Mouse (Mus musculus) frontal cortex, adult (tissue): Measurements from ENCODE around the gene Hpse2.

Experiments used
- ATAC-seq: cut with Nextera tagmentation; 2 replicates; pipeline ENCODE4 v1.9.2; 2017; ENCODE audit warnings: mild to moderate bottlenecking, moderate library complexity, mixed read lengths; ENCODE audit not compliant: low TSS enrichment

The Hpse2 gene

GRCm38 (mm10) chr19:43174812-43175211, 213.3 kb downstream of the Hpse2 start:
- ATAC-seq, result no peak

- ATAC-seq, result no peak
Observed at GRCm38 (mm10) chr19:43156085-43156484, 232.1 kb downstream of the Hpse2 start.

- no peak for ATAC-seq
Observed at GRCm38 (mm10) chr19:43155582-43155981, 232.6 kb downstream of the Hpse2 start.

- no peak for ATAC-seq
Observed at GRCm38 (mm10) chr19:43147901-43148300, 240.3 kb downstream of the Hpse2 start.

- no peak for ATAC-seq
Observed at GRCm38 (mm10) chr19:43146820-43147219, 241.3 kb downstream of the Hpse2 start.

- ATAC-seq, result no peak
Observed at GRCm38 (mm10) chr19:43141646-43142045, 246.5 kb downstream of the Hpse2 start.

- no peak for ATAC-seq
Observed at GRCm38 (mm10) chr19:43109796-43110195, 278.4 kb downstream of the Hpse2 start.

- ATAC-seq, result no peak
Observed at GRCm38 (mm10) chr19:43096915-43097314, 291.2 kb downstream of the Hpse2 start.

- ATAC-seq, result no peak
Observed at GRCm38 (mm10) chr19:43087216-43087615, 300.9 kb downstream of the Hpse2 start.

- ATAC-seq, result no peak
Observed at GRCm38 (mm10) chr19:43064155-43064554, 324.0 kb downstream of the Hpse2 start.

- ATAC-seq, result no peak
Observed at GRCm38 (mm10) chr19:43044506-43044905, 343.6 kb downstream of the Hpse2 start.

- ATAC-seq, result no peak
Observed at GRCm38 (mm10) chr19:43042721-43043120, 345.4 kb downstream of the Hpse2 start.

- ATAC-seq, result no peak
Observed at GRCm38 (mm10) chr19:43042211-43042610, 345.9 kb downstream of the Hpse2 start.

GRCm38 (mm10) chr19:43036381-43036780, 351.8 kb downstream of the Hpse2 start:
- ATAC-seq, result no peak

GRCm38 (mm10) chr19:43027305-43027704, 360.9 kb downstream of the Hpse2 start:
- no peak for ATAC-seq

- ATAC-seq, result no peak
Observed at GRCm38 (mm10) chr19:43022611-43023173, 365.5 kb downstream of the Hpse2 start.

- no peak for ATAC-seq
Observed at GRCm38 (mm10) chr19:43018792-43019191, 369.4 kb downstream of the Hpse2 start.

GRCm38 (mm10) chr19:42996406-42996805, 391.7 kb downstream of the Hpse2 start:
- ATAC-seq, result no peak

- no peak for ATAC-seq
Observed at GRCm38 (mm10) chr19:42988833-42989232, 399.3 kb downstream of the Hpse2 start.

GRCm38 (mm10) chr19:42986315-42986701, 401.8 kb downstream of the Hpse2 start:
- ATAC-seq, result no peak

GRCm38 (mm10) chr19:42985372-42986314, 402.5 kb downstream of the Hpse2 start:
- no peak for ATAC-seq

- no peak for ATAC-seq
Observed at GRCm38 (mm10) chr19:42980537-42980936, 407.6 kb downstream of the Hpse2 start.

GRCm38 (mm10) chr19:42977938-42978337, 410.2 kb downstream of the Hpse2 start:
- no peak for ATAC-seq
